Mouse (Mus musculus) ES-CJ7 (cell line): ENCODE measurements around the gene 1700061G19Rik.
"Not testable (repeated sequence)": the region's sequence is repeated elsewhere in the genome, so short reads cannot be mapped to it uniquely, and the experiment has no call there.

Experiments used
- DNase-seq: peaks from one replicate; pipeline ENCODE4 v3.0.0; 2011; ENCODE audit warnings: low read depth, low spot score

The 1700061G19Rik gene

GRCm38 (mm10) chr17:56871767-56872166 lies 3.5 kb upstream of the 1700061G19Rik start:
- DNase-seq: no peak

- DNase-seq: no peak
Measured at GRCm38 (mm10) chr17:56872512-56872911, 2.8 kb upstream of the 1700061G19Rik start.

- no peak for DNase-seq
Measured at GRCm38 (mm10) chr17:56874237-56874636, 1.0 kb upstream of the 1700061G19Rik start, which contains the start of gene Acsbg2. Gene Acsbg2 (minus strand): TSS chr17:56874447.

GRCm38 (mm10) chr17:56876465-56876864 lies 1.2 kb downstream of the 1700061G19Rik start:
- DNase-seq: peak; percentile 73

DNA sequence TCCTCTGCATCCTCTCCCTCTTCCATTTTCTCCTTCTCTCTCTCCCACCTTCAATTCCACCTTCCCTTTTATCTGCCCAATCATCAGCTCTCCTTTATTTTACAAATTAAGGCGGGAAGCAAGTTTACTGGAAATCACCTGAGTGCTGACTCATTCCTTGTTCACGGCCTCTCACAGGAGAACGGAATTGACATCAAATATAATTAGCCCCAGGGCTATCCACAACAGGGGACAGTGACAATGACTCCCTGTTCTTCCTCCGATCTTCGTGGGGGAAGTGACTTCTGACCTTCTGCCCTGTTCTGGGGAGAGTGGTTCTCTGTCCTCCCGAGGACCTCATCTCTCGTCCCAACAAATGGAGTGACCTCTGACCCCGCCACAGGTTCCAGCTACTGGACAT lies 1.7 kb downstream of the 1700061G19Rik start:
- peak; percentile 80 for DNase-seq

DNA sequence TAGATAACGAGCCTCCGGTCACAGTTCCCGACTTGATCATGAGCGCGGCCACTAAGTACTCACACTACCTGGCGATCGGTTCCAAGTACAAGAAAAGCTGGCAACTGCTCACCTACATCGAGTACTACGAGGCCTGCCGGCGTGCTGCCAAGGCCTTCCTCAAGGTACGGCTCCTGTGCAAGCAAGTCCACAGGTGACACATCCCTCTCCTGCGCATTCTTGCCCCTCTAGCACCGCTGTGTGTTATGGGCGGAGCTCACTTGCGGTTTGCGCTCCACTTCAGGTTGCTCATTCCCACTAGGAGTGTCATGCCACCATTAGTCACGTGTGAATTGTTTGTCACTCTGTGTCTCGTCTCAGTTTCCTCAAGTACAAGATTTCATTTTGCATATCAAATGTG lies 2.1 kb downstream of the 1700061G19Rik start:
- peak; percentile 81 for DNase-seq

- peak; percentile 89 for DNase-seq
Measured at GRCm38 (mm10) chr17:56883612-56884011, 8.3 kb downstream of the 1700061G19Rik start.

DNA sequence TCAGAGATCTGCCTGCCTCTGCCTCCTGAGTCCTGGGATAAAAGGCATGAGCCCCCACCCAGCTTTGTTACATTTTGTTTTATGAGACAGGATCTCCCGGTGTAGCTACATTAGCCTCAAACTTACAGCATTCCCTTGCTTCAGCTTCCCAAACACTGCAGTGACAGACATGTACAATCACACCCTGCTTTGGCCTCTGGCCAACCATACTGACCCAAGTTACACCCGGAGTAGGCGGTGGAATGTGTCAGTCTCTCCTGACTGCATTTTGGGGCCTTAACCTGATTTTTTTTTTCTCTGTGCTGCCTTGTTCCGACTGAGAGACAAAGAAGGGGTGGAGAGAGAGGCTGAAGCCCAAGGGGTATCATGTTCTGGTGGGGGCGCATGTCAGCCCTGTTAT lies 9.1 kb downstream of the 1700061G19Rik start:
- DNase-seq: peak; percentile 33

DNA sequence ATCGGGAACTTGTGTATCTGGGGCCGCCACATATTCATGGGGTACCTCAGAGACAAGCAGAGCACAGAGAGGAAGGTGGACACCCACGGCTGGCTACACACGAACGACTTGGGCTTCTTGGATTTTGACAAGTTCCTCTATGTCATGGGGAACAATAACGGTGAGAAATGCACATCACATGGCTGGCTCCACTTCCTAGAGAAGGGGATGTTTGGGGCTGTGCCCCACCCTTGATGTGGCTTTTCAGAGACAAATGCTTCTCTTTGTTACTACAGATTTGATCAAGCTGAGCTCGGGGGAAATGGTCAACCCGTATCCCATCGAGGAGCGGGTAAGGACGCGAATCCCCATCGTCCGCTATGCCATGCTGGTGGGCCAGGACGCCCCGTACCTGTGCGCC lies 9.5 kb downstream of the 1700061G19Rik start:
- peak; percentile 60 for DNase-seq

- DNase-seq: peak; percentile 78
Measured at GRCm38 (mm10) chr17:56888050-56888449, 12.8 kb downstream of the 1700061G19Rik start.

DNA sequence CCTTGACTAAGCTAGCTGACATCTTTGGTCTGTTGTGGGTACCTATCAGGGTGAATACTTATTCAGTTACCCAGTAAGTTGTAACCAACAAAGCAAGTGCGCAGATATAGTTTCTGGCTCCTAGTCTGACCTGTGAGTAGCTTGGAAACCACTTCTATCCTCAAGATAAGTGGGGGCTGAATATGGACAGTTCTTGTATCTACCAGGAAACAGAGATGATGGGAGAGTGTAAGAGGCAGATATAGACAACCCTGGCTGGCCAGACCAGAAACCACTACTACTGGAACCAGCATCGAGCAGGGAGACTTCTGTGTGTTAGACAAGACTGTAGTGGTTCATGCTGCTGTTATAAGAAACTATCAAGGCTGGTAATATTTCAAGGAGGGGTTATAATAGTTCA lies 14.7 kb downstream of the 1700061G19Rik start:
- DNase-seq: no peak

- DNase-seq: no peak
Measured at GRCm38 (mm10) chr17:56895368-56895918, 20.2 kb downstream of the 1700061G19Rik start.

DNA sequence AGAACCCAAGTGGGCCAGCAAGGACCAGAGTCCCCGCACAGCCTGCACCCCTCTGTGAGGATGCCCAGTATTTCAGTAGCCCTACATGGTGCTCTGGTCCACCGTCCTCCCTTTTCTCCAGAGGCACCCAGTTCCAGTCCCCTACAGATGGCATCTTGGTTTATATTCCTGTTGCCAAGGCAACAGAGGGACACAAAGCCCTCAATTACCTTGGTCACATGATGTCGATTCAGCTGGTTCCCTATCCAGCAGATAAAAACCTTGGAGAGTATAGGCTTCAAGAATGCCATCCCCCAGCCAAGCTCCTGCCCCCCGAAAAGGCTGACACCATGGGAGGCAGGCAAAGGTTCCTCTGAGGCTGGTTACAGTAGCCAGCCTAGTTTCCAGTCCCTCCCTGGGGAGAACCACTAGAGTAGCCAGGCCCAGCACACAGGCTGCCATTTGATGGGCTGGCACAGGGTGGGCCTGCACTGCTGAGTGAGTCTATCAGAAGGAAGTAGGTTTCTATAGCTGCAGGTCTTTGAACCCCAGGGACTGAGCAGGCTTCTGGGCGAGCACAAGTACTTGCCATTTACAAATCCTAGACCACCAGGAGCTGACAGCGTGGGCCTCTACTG lies 21.3 kb downstream of the 1700061G19Rik start:
- DNase-seq: no peak

- peak; percentile 87 for DNase-seq
Measured at GRCm38 (mm10) chr17:56897630-56898195, 22.4 kb downstream of the 1700061G19Rik start.

- no peak for DNase-seq
Measured at GRCm38 (mm10) chr17:56902698-56903097, 27.4 kb downstream of the 1700061G19Rik start.

DNA sequence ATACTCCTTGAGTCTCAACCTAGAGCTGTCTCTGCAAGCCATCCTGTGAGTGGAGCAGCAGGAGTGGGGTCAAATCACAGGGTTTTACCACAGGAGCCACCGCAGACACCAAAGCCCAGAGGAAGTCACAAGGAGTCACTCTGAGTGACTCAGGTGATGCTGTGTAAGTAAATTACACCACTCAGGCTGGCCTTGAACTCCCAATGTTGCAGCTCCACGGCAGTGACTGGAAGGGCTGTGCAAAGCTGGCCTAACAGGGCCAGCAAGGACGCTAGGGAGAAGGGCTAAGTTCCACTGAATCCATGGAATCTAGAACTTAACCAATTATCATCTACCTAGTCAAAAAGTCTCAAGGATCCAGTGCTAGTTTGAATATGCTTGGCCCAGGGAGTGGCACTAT lies 30.9 kb downstream of the 1700061G19Rik start:
- DNase-seq: no peak

DNA sequence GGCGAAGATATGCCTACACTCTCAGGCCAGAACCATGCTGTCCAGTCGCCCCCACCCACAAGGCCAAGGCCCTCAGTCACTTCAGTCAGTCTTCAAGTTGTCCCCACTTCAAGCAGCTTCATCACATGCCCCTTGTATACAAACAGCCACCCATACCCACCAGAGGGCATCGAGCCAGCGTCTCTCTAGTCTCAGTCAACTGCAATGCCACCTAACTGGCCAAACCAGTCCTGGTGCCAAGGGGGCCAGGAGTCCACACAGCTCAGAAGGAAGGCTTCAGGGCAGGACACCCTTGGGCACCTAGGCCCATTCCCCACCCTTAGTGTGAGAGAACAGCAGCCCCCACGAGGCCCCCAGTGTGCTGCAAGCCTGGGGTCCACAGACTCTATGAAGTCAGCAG lies 31.8 kb downstream of the 1700061G19Rik start:
- no peak for DNase-seq

DNA sequence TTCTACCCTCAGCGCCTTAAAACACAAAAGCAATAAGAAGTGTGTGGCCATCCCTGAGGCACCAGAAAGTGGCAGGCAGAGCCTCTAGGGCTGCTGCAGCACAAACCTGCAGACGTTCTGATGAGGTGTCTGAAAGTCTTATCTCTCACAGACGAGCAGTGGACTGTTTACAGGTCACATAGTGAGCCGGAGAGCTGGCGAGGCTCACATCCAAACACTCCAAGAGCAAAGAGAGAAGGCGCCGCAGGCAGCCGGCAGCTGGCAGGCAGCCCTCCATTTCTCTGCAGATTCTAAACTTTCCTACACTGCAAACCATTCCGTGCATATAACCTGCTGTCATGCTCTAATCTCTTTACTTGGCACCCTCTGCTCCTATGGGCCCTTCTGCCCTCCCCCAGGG lies 32.6 kb downstream of the 1700061G19Rik start:
- DNase-seq: no peak

DNA sequence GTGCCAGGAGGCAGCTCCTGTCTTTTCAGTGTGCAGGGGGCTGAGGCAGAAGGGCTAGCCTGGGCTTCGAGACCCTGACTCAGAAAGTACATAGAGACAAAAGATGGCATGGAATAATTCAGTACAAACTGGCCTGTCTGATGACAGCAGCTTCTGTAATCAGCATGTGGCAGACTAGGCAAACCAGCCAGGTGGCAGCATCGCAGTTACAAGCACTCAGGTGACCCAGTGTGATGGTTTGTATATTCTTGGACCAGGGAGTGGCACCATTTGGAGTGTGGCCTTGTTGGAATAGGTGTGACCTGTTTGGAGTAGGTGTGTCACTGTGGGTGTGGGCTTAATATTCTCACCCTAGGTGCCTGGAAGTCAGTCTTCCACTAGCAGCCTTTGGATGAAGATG lies 34.5 kb downstream of the 1700061G19Rik start:
- DNase-seq: not testable (repeated sequence)

GRCm38 (mm10) chr17:56913023-56913422 lies 37.7 kb downstream of the 1700061G19Rik start:
- DNase-seq: no peak

DNA sequence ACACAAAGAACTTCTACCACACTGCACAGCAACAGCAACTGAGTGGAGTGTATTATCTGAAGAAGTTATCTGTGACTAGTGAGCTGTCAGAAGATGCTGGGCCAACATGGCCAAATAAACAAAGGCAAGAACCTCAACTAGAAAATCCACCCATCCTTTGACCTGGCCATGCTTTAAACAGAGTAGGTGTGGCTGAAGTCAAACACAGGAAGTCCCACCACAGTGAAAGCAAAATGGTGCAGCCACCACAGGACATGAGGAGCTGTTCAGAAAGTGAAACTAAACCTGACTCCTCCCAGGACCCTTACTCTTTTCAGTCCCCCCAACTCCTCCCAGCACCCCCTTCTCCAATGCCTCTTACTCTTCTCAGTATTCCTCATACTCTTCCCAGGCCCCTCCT lies 38.2 kb downstream of the 1700061G19Rik start:
- DNase-seq: no peak

DNA sequence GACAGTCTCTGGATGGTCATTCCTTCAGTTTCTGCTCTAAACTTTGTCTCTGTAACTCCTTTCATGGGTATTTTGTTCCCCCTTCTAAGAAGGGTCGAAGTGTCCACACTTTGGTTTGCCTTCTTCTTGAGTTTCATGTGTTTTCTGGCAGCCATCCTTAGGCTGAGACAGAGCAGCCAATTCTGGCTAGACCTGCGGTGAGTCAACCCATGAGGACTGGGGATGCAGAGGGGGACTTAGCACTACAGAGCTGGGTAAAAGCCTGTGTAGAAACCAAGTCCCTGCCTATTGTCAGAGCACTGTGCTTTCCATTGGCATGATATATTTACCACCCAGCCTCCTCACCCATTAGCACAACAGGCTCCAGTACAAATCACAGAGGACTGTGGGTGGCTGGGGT lies 41.9 kb downstream of the 1700061G19Rik start:
- DNase-seq: no peak

- no peak for DNase-seq
Measured at GRCm38 (mm10) chr17:56919725-56920124, 44.4 kb downstream of the 1700061G19Rik start.
